Mouse (Mus musculus): ENCODE data around the gene Fuom. TPM values are rescaled to one million over a fixed set of nuclear protein-coding genes. Genes with fewer than 3 reads are reported as not detected.

The Fuom gene
- polyA plus RNA-seq, 1 experiment from 2014 or later: 8.0 TPM

DNA sequence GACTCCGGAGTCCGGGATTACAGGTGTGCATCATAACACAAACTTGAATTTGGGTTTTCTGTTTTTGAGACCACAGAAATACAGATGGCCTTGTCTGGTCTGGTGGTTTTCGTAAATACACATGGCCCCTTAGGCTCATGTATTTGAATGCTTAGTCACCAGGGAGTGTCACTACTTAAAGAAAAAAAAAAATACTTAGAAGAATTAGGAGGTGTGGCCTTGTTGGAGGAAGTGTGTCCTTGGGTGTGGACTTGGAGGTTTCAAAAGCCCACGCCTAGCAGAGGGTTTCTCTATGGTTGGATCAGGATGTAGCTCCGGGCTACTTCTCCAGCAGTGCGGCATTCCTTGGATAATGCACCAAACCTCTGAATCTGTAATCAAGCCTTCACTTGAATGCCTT is 24.5 kb downstream of the Fuom start:
- Histone ChIP-seq H3K4me3 (replicated peaks) (no peak overlapping the region), H3K4me2 (no peak overlapping the region)
- 50% methylated on average over 6 of the region's 6 CpGs for WGBS (ENCODE audit: insufficient replicate concordance)

DNA sequence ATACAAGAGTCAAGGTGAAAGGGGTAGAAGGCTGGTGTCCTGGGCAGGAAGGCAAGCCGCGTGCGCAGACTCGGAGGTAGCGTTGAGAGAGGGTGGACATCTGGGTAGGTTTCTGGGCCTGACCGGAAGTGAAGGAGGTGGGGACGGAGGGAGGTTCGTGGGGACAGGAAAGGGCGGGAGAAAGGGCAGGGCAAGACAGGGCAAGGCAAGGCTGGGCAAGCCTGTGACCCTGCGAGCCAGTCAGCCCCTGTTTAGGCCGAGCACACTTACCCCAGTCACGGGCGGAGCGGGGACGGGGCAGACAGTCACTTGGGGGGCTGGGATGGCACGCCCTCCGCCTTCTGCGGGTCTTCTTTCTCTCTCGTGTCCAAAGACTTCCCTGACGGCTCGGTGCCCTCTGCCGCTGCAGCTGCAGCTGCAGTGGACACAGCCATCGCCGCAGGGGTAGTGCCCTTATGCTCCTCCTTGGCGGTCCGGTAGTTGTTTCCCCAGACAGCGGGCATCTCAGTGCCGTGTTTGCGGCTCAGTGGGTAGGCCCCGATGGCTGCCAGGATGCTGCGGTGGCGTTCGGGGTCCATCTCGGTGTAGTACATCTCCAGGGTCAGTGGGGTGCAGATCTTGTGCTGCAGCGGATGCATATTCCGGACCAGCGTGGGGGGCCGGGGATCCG is 32.1 kb downstream of the Fuom start:
- Histone ChIP-seq H3K27me3 (peaks cover 32% of the 10 kb centered on the region), H3K4me1 (replicated peaks) (no peaks in the 10 kb centered on the region), H3K4me2 (peak overlapping the region; percentile 50), H3K36me3 (replicated peaks) (no peaks in the 10 kb centered on the region), H3K27ac (replicated peaks) (no peak overlapping the region), H3K9me3 (replicated peaks) (no peaks in the 10 kb centered on the region), H3K4me3 (replicated peaks) (peak overlapping the region; percentile 29), H3K9ac (no peak overlapping the region)
- ATAC-seq (ENCODE audit: insufficient read depth): no peak
- WGBS (ENCODE audit: insufficient replicate concordance): 27% methylated on average over 39 of the region's 39 CpGs

More for the DNA sequence above, 24.5 kb downstream of the Fuom start:
- Histone ChIP-seq H3K4me1 (replicated peaks) (no peaks in the 10 kb centered on the region), H3K9me3 (replicated peaks) (no peaks in the 10 kb centered on the region), H3K27ac (replicated peaks) (no peak overlapping the region), H3K27me3 (peaks cover 43% of the 10 kb centered on the region), H3K9ac (no peak overlapping the region), H3K36me3 (replicated peaks) (no peaks in the 10 kb centered on the region)
- ATAC-seq (ENCODE audit: insufficient read depth): no peak

- H3K36me3 ChIP-seq (replicated peaks): no peaks in the 10 kb centered on the region
- peaks cover 54% of the 10 kb centered on the region for H3K27me3 ChIP-seq
- H3K27ac ChIP-seq (replicated peaks): no peak overlapping the region
- H3K9me3 ChIP-seq (replicated peaks): no peaks in the 10 kb centered on the region
- H3K4me1 ChIP-seq (replicated peaks): no peaks in the 10 kb centered on the region
- no peak overlapping the region for H3K9ac ChIP-seq
- WGBS (ENCODE audit: insufficient replicate concordance): 38% methylated on average over 6 of the region's 6 CpGs
- no peak overlapping the region for H3K4me3 ChIP-seq (replicated peaks)
- no peak overlapping the region for H3K4me2 ChIP-seq
- no peak for ATAC-seq (ENCODE audit: insufficient read depth)
Measured at GRCm38 (mm10) chr7:140067397-140067796, 34.8 kb downstream of the Fuom start.

- Histone ChIP-seq H3K27ac (replicated peaks) (no peak overlapping the region), H3K4me2 (no peak overlapping the region), H3K27me3 (peaks cover 75% of the 10 kb centered on the region), H3K9me3 (replicated peaks) (no peaks in the 10 kb centered on the region), H3K4me1 (replicated peaks) (0 out of 2 replicates have a peak, but pooled peaks cover 4% of the 10 kb centered on the region), H3K36me3 (replicated peaks) (no peaks in the 10 kb centered on the region), H3K9ac (no peak overlapping the region), H3K4me3 (replicated peaks) (no peak overlapping the region)
- ATAC-seq (ENCODE audit: insufficient read depth): no peak
- 18% methylated on average over 7 of the region's 7 CpGs for WGBS (ENCODE audit: insufficient replicate concordance)
Measured at GRCm38 (mm10) chr7:140063092-140063491, 39.1 kb downstream of the Fuom start.

DNA sequence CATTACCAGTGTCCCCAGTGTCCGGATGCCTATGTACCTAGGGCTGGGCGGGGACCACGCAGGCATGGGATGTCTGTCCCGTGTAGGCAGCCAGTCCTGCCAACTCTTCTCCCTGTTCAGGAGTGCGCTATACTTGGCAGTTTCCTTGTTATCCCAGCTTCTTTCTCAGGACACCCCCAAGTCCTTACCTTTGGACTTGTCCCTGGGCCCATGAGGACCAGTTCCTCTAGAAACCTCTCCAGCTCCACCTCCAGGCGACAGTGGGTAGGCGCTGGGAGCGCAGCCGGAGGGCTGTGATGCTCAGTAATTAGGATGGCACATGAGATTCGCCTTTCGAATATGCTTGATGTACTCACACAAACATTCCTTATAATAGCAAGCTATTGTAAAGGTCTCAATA is 39.9 kb downstream of the Fuom start:
- H3K27ac ChIP-seq (replicated peaks): no peak overlapping the region
- H3K36me3 ChIP-seq (replicated peaks): no peaks in the 10 kb centered on the region
- no peak overlapping the region for H3K9ac ChIP-seq
- H3K27me3 ChIP-seq: peaks cover 83% of the 10 kb centered on the region
- 0 out of 2 replicates have a peak, but pooled peaks cover 4% of the 10 kb centered on the region for H3K4me1 ChIP-seq (replicated peaks)
- no peak overlapping the region for H3K4me3 ChIP-seq (replicated peaks)
- H3K9me3 ChIP-seq (replicated peaks): no peaks in the 10 kb centered on the region
- no peak for ATAC-seq (ENCODE audit: insufficient read depth)
- WGBS (ENCODE audit: insufficient replicate concordance): 16% methylated on average over 11 of the region's 11 CpGs
- no peak overlapping the region for H3K4me2 ChIP-seq

- H3K9me3 ChIP-seq (replicated peaks): no peaks in the 10 kb centered on the region
- H3K4me2 ChIP-seq: no peak overlapping the region
- H3K36me3 ChIP-seq (replicated peaks): no peaks in the 10 kb centered on the region
- WGBS (ENCODE audit: insufficient replicate concordance): 7% methylated on average over 6 of the region's 6 CpGs
- 0 out of 2 replicates have a peak, but pooled peaks cover 4% of the 10 kb centered on the region for H3K4me1 ChIP-seq (replicated peaks)
- no peak overlapping the region for H3K27ac ChIP-seq (replicated peaks)
- ATAC-seq (ENCODE audit: insufficient read depth): no peak
- no peak overlapping the region for H3K9ac ChIP-seq
- no peak overlapping the region for H3K4me3 ChIP-seq (replicated peaks)
- peaks cover 89% of the 10 kb centered on the region for H3K27me3 ChIP-seq
Measured at GRCm38 (mm10) chr7:140061832-140062130, 40.5 kb downstream of the Fuom start.

DNA sequence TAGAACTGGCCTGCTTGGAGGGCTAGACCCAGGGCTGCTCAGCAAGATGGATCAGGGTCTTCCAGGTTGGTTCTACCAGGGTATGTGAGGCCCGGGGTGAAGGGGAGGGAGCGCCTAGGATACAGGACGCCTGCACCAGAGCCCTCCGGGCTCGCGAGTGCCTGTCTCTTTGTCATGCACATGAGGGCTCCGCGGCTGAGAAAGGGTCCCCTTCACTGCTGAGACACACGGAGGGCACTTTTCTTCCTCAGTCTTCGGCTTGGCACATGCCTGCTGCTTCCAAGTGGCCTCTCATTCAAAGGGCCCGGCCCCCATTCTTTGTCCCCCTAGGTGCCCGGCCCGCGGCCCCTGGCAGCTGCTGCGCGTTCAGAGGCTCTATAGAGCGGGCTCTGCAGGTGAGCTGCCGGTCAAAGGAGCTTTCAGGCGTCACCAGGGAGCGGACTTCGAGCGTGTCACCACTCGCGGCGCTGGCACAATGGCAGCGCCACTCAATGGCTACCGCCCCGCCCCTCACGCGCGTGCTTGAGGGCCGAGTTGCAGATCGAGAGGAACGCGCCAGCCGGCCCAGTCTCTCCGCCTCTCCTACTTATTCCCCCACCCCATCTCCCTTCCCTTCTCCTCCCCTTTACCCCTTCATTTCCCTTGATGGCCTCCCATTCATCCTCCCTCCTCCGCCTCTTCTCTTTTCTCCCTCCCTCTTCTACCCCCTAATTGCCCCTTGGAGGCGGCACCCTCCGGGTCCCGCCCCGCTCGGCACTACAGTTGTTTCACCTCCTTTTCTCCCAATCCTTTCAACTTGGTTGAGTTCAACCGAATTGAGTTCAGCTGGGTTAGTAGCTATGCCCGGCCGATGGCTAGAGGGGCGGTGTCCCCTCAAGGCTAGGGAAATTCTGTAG is 41.1 kb downstream of the Fuom start:
- Histone ChIP-seq H3K9ac (no peak overlapping the region), H3K27ac (replicated peaks) (no peak overlapping the region), H3K27me3 (peaks cover 95% of the 10 kb centered on the region), H3K9me3 (replicated peaks) (no peaks in the 10 kb centered on the region), H3K4me3 (replicated peaks) (no peak overlapping the region), H3K36me3 (replicated peaks) (no peaks in the 10 kb centered on the region), H3K4me2 (peak overlapping the region; percentile 40), H3K4me1 (replicated peaks) (0 out of 2 replicates have a peak, but pooled peaks cover 4% of the 10 kb centered on the region)
- WGBS (ENCODE audit: insufficient replicate concordance): 3% methylated on average over 47 of the region's 47 CpGs
- ATAC-seq (ENCODE audit: insufficient read depth): no peak

GRCm38 (mm10) chr7:140059601-140060000 is 42.6 kb downstream of the Fuom start:
- Histone ChIP-seq H3K36me3 (replicated peaks) (no peaks in the 10 kb centered on the region), H3K4me2 (no peak overlapping the region), H3K4me3 (replicated peaks) (no peak overlapping the region), H3K4me1 (replicated peaks) (0 out of 2 replicates have a peak, but pooled peaks cover 4% of the 10 kb centered on the region), H3K9me3 (replicated peaks) (no peaks in the 10 kb centered on the region), H3K9ac (no peak overlapping the region), H3K27me3 (peaks cover 97% of the 10 kb centered on the region), H3K27ac (replicated peaks) (no peak overlapping the region)
- ATAC-seq (ENCODE audit: insufficient read depth): no peak
- 22% methylated on average over 4 of the region's 4 CpGs for WGBS (ENCODE audit: insufficient replicate concordance)

DNA sequence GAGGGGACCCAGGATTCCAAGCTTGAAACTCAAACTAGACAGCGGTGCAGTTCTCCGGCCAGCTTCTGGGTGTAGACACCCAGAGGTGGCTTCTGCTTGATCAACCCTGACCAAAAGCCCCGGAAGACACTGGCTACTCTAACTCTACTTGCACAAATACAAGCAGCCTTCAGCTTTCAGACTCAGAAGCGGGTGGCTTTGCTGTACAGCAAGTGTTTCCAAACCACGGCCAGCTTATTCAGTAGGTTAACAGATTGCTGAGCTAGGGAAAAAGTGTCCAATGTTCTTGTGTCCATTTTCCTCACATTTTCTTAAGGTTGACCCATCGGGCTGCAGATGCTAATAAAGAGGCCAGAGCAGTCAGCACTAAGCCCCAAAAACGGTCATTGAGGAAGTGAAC is 43.7 kb downstream of the Fuom start:
- no peak overlapping the region for H3K4me3 ChIP-seq (replicated peaks)
- H3K4me1 ChIP-seq (replicated peaks): 0 out of 2 replicates have a peak, but pooled peaks cover 4% of the 10 kb centered on the region
- peaks cover 95% of the 10 kb centered on the region for H3K27me3 ChIP-seq
- H3K9me3 ChIP-seq (replicated peaks): no peaks in the 10 kb centered on the region
- no peak overlapping the region for H3K9ac ChIP-seq
- H3K27ac ChIP-seq (replicated peaks): no peak overlapping the region
- H3K36me3 ChIP-seq (replicated peaks): no peaks in the 10 kb centered on the region
- H3K4me2 ChIP-seq: no peak overlapping the region
- ATAC-seq (ENCODE audit: insufficient read depth): no peak
- 19% methylated on average over 7 of the region's 7 CpGs for WGBS (ENCODE audit: insufficient replicate concordance)

DNA sequence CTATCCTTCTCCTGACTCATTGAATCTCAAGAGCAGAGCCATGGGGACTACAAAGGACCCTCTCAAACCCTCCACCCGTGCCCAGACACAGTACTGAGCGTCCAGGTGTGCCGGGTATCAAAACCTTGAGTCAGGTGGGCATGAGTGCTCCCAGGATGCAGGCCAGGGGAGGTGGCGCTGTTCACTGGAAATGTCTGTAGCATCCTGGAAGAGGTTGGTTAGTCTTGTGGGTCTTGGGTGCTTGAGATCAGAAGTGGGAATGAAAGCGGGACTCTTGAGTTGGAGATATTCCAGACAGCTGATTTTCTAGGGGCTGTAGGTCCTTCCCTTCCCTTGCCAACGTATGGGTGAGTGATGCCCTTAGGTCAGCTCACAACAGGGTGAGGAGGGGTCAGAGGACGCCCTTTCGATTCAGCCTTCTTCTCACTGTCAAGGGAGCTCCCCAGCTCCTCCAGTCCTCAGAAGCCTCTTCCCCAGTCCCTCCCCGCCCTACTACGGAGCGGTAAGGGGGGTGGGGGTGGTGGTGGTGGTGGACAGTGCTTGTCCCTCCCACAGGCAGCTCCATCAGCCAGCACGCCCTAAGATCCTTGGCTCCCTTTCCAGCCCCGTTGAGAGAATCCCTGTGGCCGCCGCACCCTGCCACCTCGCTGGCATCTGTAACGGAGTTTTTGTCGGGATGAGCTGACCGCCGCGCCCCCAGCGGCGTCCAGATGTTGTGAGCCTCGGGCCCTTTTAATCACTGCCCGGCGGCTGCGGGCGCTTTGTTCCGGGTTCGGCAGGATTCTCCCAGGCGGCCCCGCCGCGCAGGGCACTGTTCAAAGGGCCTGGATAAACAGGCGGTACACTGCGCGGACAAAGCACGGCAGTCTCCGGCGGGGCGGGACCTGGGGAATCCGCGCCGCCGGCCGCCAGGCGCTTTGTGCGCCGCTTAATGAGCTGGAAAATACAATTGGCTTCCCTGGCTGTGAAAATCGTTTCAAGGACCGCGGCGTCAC is 44.5 kb downstream of the Fuom start:
- Histone ChIP-seq H3K9ac (no peak overlapping the region), H3K4me2 (peak overlapping the region; percentile 49), H3K4me3 (replicated peaks) (peak overlapping the region; percentile 30), H3K36me3 (replicated peaks) (no peaks in the 10 kb centered on the region), H3K27ac (replicated peaks) (no peak overlapping the region), H3K27me3 (peaks cover 95% of the 10 kb centered on the region), H3K9me3 (replicated peaks) (no peaks in the 10 kb centered on the region), H3K4me1 (replicated peaks) (0 out of 2 replicates have a peak, but pooled peaks cover 4% of the 10 kb centered on the region)
- ATAC-seq (ENCODE audit: insufficient read depth): no peak
- 3% methylated on average over 53 of the region's 53 CpGs for WGBS (ENCODE audit: insufficient replicate concordance)

All from liver, embryonic 15.5 days (tissue).